Mouse (Mus musculus): ENCODE measurements around the gene Ptn. TPM values are rescaled to one million over a fixed set of nuclear protein-coding genes. Genes with fewer than 3 reads are reported as not detected.

The Ptn gene
- polyA plus RNA-seq (2012), result 0.07 and 0.15 TPM in 2 replicates

GRCm38 (mm10) chr6:36809747-36810285 is at the start of gene Ptn:
Gene Ptn (minus strand): TSS chr6:36810220.

Data from megakaryocyte-erythroid progenitor cell, adult 5 weeks (primary cell).